Mouse (Mus musculus) heart, embryonic 13.5 days (tissue): ENCODE measurements around the gene Gtf3c1. TPM values are rescaled to one million over a fixed set of nuclear protein-coding genes. Genes with fewer than 3 reads are reported as not detected.

Source experiments
- ATAC-seq: fragments of 200-750 bp; cut with Nextera tagmentation; 2 replicates; pipeline ENCODE4 v1.8.0; 2017; ENCODE audit warnings: moderate TSS enrichment; ENCODE audit not compliant: insufficient number of reproducible peaks, low FRiP score, low TSS enrichment; ENCODE audit errors: extremely low read depth
- H3K27ac ChIP-seq: fragments of 300-500 bp; sonication (generic); replicated peaks from 2 replicates; pipeline ENCODE4 v1.5.1; 2015; ENCODE audit warnings: moderate library complexity, mild to moderate bottlenecking, inconsistent platforms
- H3K27me3 ChIP-seq: fragments of 300-500 bp; sonication (generic); replicated peaks from 2 replicates; pipeline ENCODE4 v1.6.1; 2015; ENCODE audit warnings: mild to moderate bottlenecking, inconsistent platforms
- H3K36me3 ChIP-seq: fragments of 300-500 bp; sonication (generic); 2 replicates; pipeline ENCODE4 v1.6.1; 2015; ENCODE audit warnings: mild to moderate bottlenecking, inconsistent platforms
- H3K4me1 ChIP-seq: fragments of 300-500 bp; sonication (generic); 2 replicates; pipeline ENCODE4 v1.6.1; 2015; ENCODE audit warnings: inconsistent platforms
- H3K4me2 ChIP-seq: fragments of 300-500 bp; sonication (generic); 2 replicates; pipeline ENCODE4 v1.6.1; 2015; ENCODE audit warnings: inconsistent platforms, mild to moderate bottlenecking, moderate library complexity
- H3K4me3 ChIP-seq: fragments of 300-500 bp; sonication (generic); 2 replicates; pipeline ENCODE4 v1.5.1; 2015; ENCODE audit warnings: moderate library complexity, mild to moderate bottlenecking, inconsistent platforms
- H3K9ac ChIP-seq: fragments of 300-500 bp; sonication (generic); 2 replicates; pipeline ENCODE4 v1.6.1; 2015; ENCODE audit warnings: inconsistent platforms, mild to moderate bottlenecking, moderate library complexity
- H3K9me3 ChIP-seq: fragments of 300-500 bp; sonication (generic); 2 replicates; pipeline ENCODE4 v1.6.1; 2016; ENCODE audit warnings: inconsistent platforms
- WGBS: fragments of 180-500 bp; shearing (Covaris S2); methylation state at CpG from one replicate; pipeline ENCODE4 v1.1.7; 2015; ENCODE audit warnings: mixed read lengths; 5-methylcytosine and 5-hydroxymethylcytosine counted together
- polyA plus RNA-seq: library from polyadenylated mRNA; unstranded; fragments of >200 nt; fragmentation: Nextera tagmentation; extraction: Ambion mirVana; gene quantifications from 2 replicates; pipeline ENCODE4 v1.2.1, GENCODE M21; 2015

Gtf3c1 gene
- polyA plus RNA-seq, 1 experiment from 2014 or later, result 26.0 TPM

GRCm38 (mm10) chr7:125643880-125644279, 63.7 kb downstream of the Gtf3c1 start:
- no peak overlapping the region for H3K4me2 ChIP-seq
- H3K36me3 ChIP-seq, result peaks cover 96% of the 10 kb centered on the region
- H3K9ac ChIP-seq, result no peak overlapping the region
- no peak overlapping the region for H3K27ac ChIP-seq
- H3K27me3 ChIP-seq, result no peaks in the 10 kb centered on the region
- peaks cover 11% of the 10 kb centered on the region; the same call in 1 of the 2 replicates for H3K4me1 ChIP-seq
- ATAC-seq, result no peak
- 83% methylated on average over 6 of the region's 6 CpGs for WGBS
- H3K9me3 ChIP-seq, result no peaks in the 10 kb centered on the region
- H3K4me3 ChIP-seq, result no peak overlapping the region

DNA sequence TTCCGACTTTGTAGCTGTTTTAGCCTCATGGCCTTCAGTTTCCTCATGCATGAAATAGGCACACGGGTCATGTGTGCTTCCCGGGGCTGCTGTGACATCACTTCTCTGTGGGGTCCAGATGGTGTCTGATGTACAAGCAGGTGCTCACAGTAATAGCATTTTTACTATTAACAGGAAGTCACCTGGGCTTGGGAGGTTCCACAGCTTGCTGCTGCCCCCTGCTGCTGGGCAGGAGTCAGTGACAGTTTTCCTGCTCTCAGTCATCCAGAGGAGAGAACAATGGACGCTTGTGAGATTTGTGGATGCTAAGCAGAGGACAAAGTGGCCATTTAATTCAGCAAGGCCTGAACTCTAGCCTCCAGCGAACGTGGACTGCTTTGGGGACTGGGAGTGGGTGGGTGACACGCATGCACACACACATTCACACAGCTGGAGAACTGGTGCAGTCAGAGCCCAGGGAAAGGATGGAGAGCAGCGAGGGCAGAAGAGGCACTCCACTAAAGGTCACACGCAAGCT, 68.7 kb downstream of the Gtf3c1 start:
- Histone ChIP-seq H3K9ac (no peak overlapping the region), H3K27ac (no peak overlapping the region), H3K9me3 (no peaks in the 10 kb centered on the region), H3K27me3 (no peaks in the 10 kb centered on the region), H3K4me1 (peaks cover 22% of the 10 kb centered on the region), H3K36me3 (peaks cover 47% of the 10 kb centered on the region), H3K4me3 (no peak overlapping the region), H3K4me2 (no peak overlapping the region)
- 46% methylated on average over 9 of the region's 9 CpGs for WGBS
- ATAC-seq, result no peak

GRCm38 (mm10) chr7:125638376-125638775, 69.2 kb downstream of the Gtf3c1 start:
- 72% methylated on average over 6 of the region's 6 CpGs for WGBS
- H3K9me3 ChIP-seq, result no peaks in the 10 kb centered on the region
- no peak overlapping the region for H3K4me2 ChIP-seq
- no peak for ATAC-seq
- H3K4me3 ChIP-seq, result no peak overlapping the region
- no peaks in the 10 kb centered on the region for H3K27me3 ChIP-seq
- H3K4me1 ChIP-seq, result peaks cover 22% of the 10 kb centered on the region
- H3K9ac ChIP-seq, result no peak overlapping the region
- no peak overlapping the region for H3K27ac ChIP-seq
- H3K36me3 ChIP-seq, result peaks cover 41% of the 10 kb centered on the region

DNA sequence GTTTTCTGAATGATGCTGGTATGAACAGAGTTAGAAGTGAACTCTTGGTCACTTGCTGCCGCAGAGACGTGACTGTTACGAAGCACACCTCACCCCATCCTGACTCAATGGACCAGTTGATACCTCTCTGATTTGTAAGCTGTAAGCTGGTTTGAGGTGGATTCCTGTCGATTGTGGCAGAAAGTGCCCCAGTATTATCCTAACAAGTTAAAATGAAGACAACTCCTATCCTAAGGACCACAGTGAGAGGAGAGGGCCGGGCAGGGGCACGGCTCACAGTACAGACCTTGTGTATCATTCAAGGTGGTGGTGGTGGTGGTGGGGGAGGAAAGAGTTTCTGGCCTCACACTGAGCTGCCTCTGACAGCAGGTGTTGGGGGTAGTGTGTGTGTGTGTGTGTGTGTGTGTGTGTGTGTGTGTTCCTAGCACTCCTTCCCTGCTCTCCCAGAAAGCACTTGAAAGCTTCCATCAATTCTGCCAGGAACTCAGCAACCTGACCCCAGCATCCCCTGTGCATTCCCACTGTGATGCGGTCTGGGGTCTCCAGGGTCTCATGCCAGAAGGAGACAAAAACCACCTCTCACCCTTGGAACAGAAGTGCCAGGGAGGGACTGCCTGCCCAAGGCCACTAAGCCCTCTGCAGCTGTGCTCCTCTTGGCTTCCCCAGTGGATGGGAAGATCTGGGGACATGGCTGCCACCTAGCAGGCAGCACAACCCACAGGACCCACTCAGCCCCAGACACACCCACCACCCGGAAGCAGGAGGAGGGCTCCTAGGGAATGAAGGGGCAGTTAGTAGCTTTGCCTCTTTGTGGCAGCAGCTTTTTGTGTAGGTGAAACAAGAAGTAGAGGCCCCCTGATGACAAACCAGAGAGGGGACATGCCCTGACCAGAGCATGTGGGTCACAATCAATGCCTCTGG, 70.1 kb downstream of the Gtf3c1 start:
- H3K4me1 ChIP-seq, result peaks cover 26% of the 10 kb centered on the region
- H3K36me3 ChIP-seq, result peaks cover 32% of the 10 kb centered on the region
- H3K27ac ChIP-seq, result no peak overlapping the region
- 81% methylated on average over 8 of the region's 8 CpGs for WGBS
- ATAC-seq, result no peak
- no peak overlapping the region for H3K4me2 ChIP-seq
- no peaks in the 10 kb centered on the region for H3K27me3 ChIP-seq
- no peaks in the 10 kb centered on the region for H3K9me3 ChIP-seq
- H3K4me3 ChIP-seq, result no peak overlapping the region
- no peak overlapping the region for H3K9ac ChIP-seq

- Histone ChIP-seq H3K27me3 (no peaks in the 10 kb centered on the region), H3K9ac (no peak overlapping the region), H3K4me1 (peaks cover 22% of the 10 kb centered on the region), H3K27ac (no peak overlapping the region), H3K9me3 (no peaks in the 10 kb centered on the region), H3K36me3 (no peaks in the 10 kb centered on the region), H3K4me3 (no peak overlapping the region), H3K4me2 (no peak overlapping the region)
- ATAC-seq, result no peak
- WGBS, result 75% methylated on average over 3 of the region's 3 CpGs
These were observed 76.6 kb downstream of the Gtf3c1 start for GRCm38 (mm10) chr7:125630989-125631388.

DNA sequence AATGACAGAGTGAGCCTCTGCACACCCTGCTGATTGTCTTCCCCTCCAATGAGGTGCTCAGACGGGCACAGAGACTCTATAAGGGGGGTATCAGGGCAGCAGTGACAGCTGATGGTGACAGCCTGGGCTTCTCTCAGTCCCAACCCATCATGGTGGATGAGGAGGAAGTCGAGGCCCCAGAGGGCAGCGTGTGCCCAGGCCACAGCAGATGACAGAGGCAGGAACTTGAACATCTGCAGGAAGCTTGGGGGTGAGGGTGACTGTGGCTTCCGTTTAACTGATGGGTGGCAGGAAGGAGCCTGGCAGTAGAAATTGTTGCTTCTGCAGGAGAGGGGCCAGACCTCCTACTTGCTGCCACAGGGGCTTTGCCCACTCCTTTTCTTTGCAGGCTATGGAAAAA, 77.3 kb downstream of the Gtf3c1 start:
- H3K27ac ChIP-seq, result no peak overlapping the region
- H3K4me2 ChIP-seq, result no peak overlapping the region

GRCm38 (mm10) chr7:125625829-125626228, 81.8 kb downstream of the Gtf3c1 start:
- no peak overlapping the region for H3K4me3 ChIP-seq
- H3K4me1 ChIP-seq, result peaks cover 10% of the 10 kb centered on the region; the same call in 1 of the 2 replicates
- H3K27me3 ChIP-seq, result no peaks in the 10 kb centered on the region
- ATAC-seq, result no peak
- H3K36me3 ChIP-seq, result no peaks in the 10 kb centered on the region
- H3K4me2 ChIP-seq, result no peak overlapping the region
- no peak overlapping the region for H3K27ac ChIP-seq
- H3K9ac ChIP-seq, result no peak overlapping the region
- 55% methylated on average over 7 of the region's 7 CpGs for WGBS
- no peaks in the 10 kb centered on the region for H3K9me3 ChIP-seq

More for the DNA sequence above, 77.3 kb downstream of the Gtf3c1 start:
- Histone ChIP-seq H3K36me3 (no peaks in the 10 kb centered on the region), H3K9me3 (no peaks in the 10 kb centered on the region), H3K9ac (no peak overlapping the region), H3K4me1 (peaks cover 15% of the 10 kb centered on the region), H3K4me3 (no peak overlapping the region), H3K27me3 (no peaks in the 10 kb centered on the region)
- WGBS, result 54% methylated on average over 4 of the region's 4 CpGs
- ATAC-seq, result no peak

DNA sequence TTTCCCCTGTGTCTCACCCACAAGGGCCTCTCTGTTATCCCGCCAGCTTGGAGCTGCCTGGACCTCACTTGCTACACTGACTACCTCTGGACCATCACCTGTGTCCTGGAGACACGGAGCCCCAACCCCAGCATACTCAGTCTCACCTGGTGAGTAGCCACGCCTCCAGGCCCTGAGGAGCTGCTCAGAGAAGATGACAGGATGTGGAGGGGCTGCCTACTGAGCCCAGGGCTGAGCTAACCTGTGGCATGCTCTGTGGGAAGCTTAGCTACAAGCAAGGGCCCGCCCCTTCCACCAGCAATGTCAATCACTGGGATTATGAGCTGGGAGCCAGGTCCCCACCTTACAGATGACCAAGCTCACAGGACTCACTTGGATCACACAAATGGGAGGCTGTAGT, 82.4 kb downstream of the Gtf3c1 start:
- WGBS, result 65% methylated on average over 4 of the region's 4 CpGs
- H3K9ac ChIP-seq, result no peak overlapping the region
- H3K9me3 ChIP-seq, result no peaks in the 10 kb centered on the region
- peaks cover 10% of the 10 kb centered on the region; the same call in 1 of the 2 replicates for H3K4me1 ChIP-seq
- H3K27ac ChIP-seq, result no peak overlapping the region
- no peaks in the 10 kb centered on the region for H3K27me3 ChIP-seq
- no peak overlapping the region for H3K4me3 ChIP-seq
- no peak overlapping the region for H3K4me2 ChIP-seq
- no peak for ATAC-seq
- H3K36me3 ChIP-seq, result no peaks in the 10 kb centered on the region

DNA sequence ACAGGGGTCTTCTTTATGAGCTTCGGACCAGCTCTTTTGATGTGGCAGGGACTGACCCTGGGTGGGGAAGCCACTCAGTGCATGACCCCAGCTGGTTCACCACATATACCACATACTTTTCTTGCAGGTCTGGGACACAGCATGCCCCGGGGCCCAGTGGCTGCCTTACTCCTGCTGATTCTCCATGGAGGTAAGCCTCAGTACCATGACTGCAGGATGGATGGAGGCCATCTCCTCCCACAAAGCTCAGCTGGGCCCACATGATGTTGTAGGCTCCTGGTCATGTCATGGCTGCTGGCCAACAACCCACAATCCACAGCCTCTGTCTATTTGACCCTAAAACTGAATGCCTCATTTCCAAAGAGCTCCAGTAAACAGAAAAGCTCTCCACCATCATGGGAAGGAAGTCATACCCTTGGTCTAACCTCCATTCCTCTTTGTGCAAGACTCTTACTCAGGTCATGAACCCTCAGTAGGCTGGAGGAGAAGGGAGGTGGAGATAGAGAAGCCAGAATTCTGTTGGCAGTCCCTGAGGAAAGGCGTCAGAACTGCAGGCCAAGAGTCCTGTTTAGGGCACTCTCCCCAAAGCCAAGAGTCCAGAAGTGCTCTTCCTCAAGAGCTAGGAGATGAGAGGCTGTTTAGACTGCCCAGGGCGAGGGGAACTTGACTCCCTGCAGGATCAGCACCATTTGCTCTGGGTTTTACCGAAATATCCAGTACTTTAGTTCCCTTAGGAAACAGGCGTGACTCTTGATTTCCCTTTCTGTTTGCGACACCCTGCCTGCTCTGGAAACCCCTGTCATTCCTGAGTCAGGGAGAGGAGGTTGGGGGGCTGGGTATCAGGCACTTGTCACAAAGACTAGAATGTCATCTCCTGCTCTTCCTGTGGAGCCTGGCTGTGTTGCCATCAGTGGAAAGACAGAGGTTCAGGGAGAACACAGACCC, 84.6 kb downstream of the Gtf3c1 start:
- ATAC-seq, result no peak

GRCm38 (mm10) chr7:125620077-125620476, 87.5 kb downstream of the Gtf3c1 start:
- H3K9ac ChIP-seq, result no peak overlapping the region
- no peaks in the 10 kb centered on the region for H3K36me3 ChIP-seq
- ATAC-seq, result no peak
- no peaks in the 10 kb centered on the region for H3K27me3 ChIP-seq
- H3K9me3 ChIP-seq, result no peaks in the 10 kb centered on the region
- H3K4me3 ChIP-seq, result no peak overlapping the region
- 63% methylated on average over 4 of the region's 4 CpGs for WGBS
- H3K4me2 ChIP-seq, result no peak overlapping the region
- no peak overlapping the region for H3K27ac ChIP-seq
- peaks cover 19% of the 10 kb centered on the region for H3K4me1 ChIP-seq

More for the DNA sequence above, 84.6 kb downstream of the Gtf3c1 start:
- Histone ChIP-seq H3K27ac (no peak overlapping the region), H3K9me3 (no peaks in the 10 kb centered on the region), H3K4me3 (no peak overlapping the region), H3K36me3 (no peaks in the 10 kb centered on the region), H3K27me3 (no peaks in the 10 kb centered on the region), H3K9ac (no peak overlapping the region), H3K4me2 (no peak overlapping the region), H3K4me1 (peaks cover 10% of the 10 kb centered on the region; the same call in 1 of the 2 replicates)
- WGBS, result 59% methylated on average over 7 of the region's 7 CpGs

DNA sequence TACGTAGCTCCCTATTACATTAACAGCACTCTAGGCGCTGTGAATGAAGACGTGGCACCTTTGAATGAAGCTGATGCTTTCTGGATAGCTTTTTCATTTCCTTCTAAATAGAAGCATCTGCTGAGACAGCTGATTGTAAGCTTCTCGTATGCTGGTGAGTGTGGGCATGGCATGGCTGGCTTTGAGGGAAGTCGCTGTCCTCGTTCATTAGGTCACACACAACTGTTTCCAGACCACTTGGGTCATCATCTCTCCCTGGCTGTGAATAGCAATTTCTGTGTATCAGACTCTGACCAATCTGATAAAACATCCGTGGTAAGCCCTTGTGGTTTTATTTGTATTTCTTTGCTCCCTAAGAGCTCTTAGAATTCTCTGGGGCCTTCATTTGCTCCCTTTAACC, 89.6 kb downstream of the Gtf3c1 start:
- Histone ChIP-seq H3K9me3 (no peaks in the 10 kb centered on the region), H3K4me3 (no peak overlapping the region), H3K4me2 (no peak overlapping the region), H3K27me3 (no peaks in the 10 kb centered on the region), H3K4me1 (peaks cover 10% of the 10 kb centered on the region), H3K27ac (no peak overlapping the region), H3K36me3 (no peaks in the 10 kb centered on the region), H3K9ac (no peak overlapping the region)
- WGBS, result 73% methylated on average over 7 of the region's 7 CpGs
- no peak for ATAC-seq
